Mouse (Mus musculus) forebrain, embryonic 13.5 days (tissue): ENCODE data around the gene Cep95. TPM values are rescaled to one million over a fixed set of nuclear protein-coding genes. Genes with fewer than 3 reads are reported as not detected.
A peak's percentile ranks its signal among the peaks of the same experiment; 100 is the strongest.
"Not testable (repeated sequence)": the region's sequence is repeated elsewhere in the genome, so short reads cannot be mapped to it uniquely, and the experiment has no call there.

ENCODE experiments used
- ATAC-seq: fragments of 200-750 bp; cut with Nextera tagmentation; 2 replicates; pipeline ENCODE4 v1.8.0; 2017
- H3K27ac ChIP-seq: fragments of 300-500 bp; sonication (generic); 2 replicates; pipeline ENCODE4 v1.5.1; 2015; ENCODE audit warnings: inconsistent platforms, mild to moderate bottlenecking, moderate library complexity
- H3K27me3 ChIP-seq: fragments of 300-500 bp; sonication (generic); 2 replicates; pipeline ENCODE4 v1.6.1; 2015; ENCODE audit warnings: mild to moderate bottlenecking, inconsistent platforms
- H3K36me3 ChIP-seq: fragments of 300-500 bp; sonication (generic); 2 replicates; pipeline ENCODE4 v1.6.1; 2015; ENCODE audit warnings: mild to moderate bottlenecking, inconsistent platforms; ENCODE audit not compliant: poor library complexity, severe bottlenecking
- H3K4me1 ChIP-seq: fragments of 300-500 bp; sonication (generic); 2 replicates; pipeline ENCODE4 v1.6.1; 2015; ENCODE audit warnings: inconsistent platforms
- H3K4me2 ChIP-seq: fragments of 300-500 bp; sonication (generic); 2 replicates; pipeline ENCODE4 v1.6.1; 2015; ENCODE audit warnings: inconsistent platforms, mild to moderate bottlenecking, moderate library complexity
- H3K4me3 ChIP-seq: fragments of 300-500 bp; sonication (generic); 2 replicates; pipeline ENCODE4 v1.5.1; 2015; ENCODE audit warnings: mild to moderate bottlenecking, inconsistent platforms
- H3K9ac ChIP-seq: fragments of 300-500 bp; sonication (generic); 2 replicates; pipeline ENCODE4 v1.6.1; 2015; ENCODE audit warnings: mild to moderate bottlenecking, inconsistent platforms
- H3K9me3 ChIP-seq: fragments of 300-500 bp; sonication (generic); replicated peaks from 2 replicates; pipeline ENCODE4 v1.6.1; 2016; ENCODE audit warnings: inconsistent platforms
- WGBS: fragments of 180-500 bp; shearing (Covaris S2); methylation state at CpG from one replicate; pipeline ENCODE4 v1.1.7; 2015; 5-methylcytosine and 5-hydroxymethylcytosine counted together
- polyA plus RNA-seq: library from polyadenylated mRNA; unstranded; fragments of >200 nt; fragmentation: Nextera tagmentation; extraction: Ambion mirVana; gene quantifications from 2 replicates; pipeline ENCODE4 v1.2.1, GENCODE M21; 2015

Cep95 gene
- polyA plus RNA-seq, 1 experiment from 2014 or later = 19.5 TPM

DNA sequence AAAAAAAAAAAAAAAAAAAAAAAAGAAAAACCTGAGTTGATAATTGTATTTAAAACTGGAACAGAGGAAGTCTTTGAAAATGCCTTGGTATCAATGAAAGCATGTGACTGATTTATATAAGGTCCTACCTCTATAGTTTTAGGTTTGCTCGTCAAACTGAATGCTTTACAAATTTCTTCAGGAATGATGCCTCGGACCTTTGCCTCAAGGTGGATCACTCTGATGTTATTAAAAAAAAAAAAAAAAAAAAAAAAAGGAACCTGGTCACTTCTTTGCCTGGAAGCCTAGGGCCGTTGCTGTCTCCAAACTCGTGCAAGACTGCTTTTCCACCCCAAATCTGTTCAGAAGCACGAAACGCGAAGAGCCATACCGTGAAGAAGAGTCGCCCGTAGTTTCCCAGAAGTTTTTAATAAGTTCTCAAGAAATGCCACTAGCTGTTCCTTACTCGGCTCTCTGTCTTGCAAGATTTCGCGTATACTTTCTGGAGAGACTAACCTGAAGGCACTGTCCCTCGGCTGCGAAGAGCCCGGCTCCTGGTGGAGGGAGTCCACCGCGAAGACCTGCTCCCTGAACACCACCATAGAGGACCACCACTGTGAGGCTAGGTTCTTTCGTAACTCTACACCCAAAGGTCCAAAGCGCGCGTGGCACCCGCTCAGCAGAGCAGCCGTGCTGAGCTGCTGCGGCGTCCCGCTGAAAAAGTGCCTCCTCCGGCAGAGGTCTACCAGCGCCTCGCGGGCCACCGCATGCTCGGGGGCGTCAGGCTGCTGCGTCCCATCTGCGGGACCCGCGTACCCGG, 10.3 kb upstream of the Cep95 start:
- H3K4me2 ChIP-seq = peak overlapping the region; percentile 89
- H3K4me1 ChIP-seq = peaks cover 12% of the 10 kb centered on the region
- no peaks in the 10 kb centered on the region for H3K27me3 ChIP-seq
- 2% methylated on average over 39 of the region's 39 CpGs for WGBS
- no peak; the same call in 1 of the 2 replicates for ATAC-seq
- peak overlapping the region; percentile 88 for H3K27ac ChIP-seq
- no peaks in the 10 kb centered on the region for H3K9me3 ChIP-seq
- H3K9ac ChIP-seq = peak overlapping the region; percentile 88
- peaks cover 65% of the 10 kb centered on the region for H3K36me3 ChIP-seq
- H3K4me3 ChIP-seq = peak overlapping the region; percentile 63

DNA sequence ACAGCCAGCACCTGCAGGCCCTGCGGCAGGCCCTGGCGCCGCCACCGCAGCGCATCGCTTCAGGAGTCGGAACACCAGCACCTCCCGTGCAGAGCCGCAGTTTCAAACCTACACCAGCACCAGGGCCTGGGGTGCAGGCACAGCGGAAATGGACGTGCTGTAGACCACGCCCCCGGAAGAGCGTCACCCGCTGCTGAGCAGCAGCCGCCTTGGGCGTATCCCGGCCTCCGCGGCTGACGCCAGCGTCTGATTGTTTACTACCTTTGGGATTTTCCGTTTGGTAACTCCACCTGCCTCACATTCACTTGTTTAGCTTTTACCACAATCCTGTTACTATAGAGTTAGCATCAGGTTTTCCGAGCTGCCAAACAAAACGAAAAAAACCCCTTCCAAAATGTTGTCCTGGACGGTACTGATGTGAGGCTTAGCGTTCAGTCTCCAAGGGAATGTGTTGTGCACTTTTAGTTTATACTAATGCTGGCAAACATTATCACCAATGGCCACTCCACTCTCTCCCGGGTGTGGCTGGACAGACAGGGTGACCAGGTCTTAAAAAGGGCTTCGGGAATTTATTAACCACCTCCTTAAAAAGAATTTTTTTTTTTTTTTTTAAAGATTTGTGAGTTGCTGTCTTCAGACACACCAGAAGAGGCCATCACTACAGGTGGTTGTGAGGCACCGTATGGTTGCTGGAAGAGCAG, 9.5 kb upstream of the Cep95 start, which contains the start of gene Polg2:
Gene Polg2, minus strand, starts transcription at position 150 of the 701 bp plus-strand sequence.
- Histone ChIP-seq H3K4me3 (peak within 1 kb of the TSS; percentile 63), H3K27ac (peak within 1 kb of the TSS; percentile 88), H3K4me2 (peak within 1 kb of the TSS; percentile 89), H3K9me3 (no peaks in the 10 kb centered on the region), H3K36me3 (peaks cover 65% of the 10 kb centered on the region), H3K9ac (peak within 1 kb of the TSS; percentile 88), H3K27me3 (no peaks in the 10 kb centered on the region), H3K4me1 (peaks cover 14% of the 10 kb centered on the region)
- WGBS = 1% methylated on average over 30 of the region's 30 CpGs
- ATAC-seq = peak; percentile 99

DNA sequence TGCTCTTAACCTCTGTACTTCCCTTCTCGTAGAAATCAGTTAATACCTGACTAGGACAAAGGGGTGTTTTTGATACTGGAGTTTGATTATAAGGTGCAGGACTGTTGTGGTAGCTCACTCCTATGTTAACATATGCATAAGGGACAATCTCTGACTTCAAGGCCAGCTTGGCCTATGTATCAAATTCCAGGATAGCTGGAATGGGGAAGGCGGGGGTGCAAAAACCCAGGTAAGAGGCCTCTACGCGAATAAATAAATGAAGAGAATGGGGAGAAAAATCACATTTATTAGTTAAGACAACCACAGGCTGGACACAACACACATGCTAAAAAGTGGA, 9.0 kb upstream of the Cep95 start:
- 69% methylated on average over 4 of the region's 4 CpGs for WGBS
- Histone ChIP-seq H3K36me3 (peaks cover 65% of the 10 kb centered on the region), H3K9ac (no peak overlapping the region), H3K4me2 (no peak overlapping the region; the same call in 1 of the 2 replicates), H3K4me3 (no peak overlapping the region), H3K4me1 (peaks cover 15% of the 10 kb centered on the region), H3K9me3 (no peaks in the 10 kb centered on the region), H3K27me3 (no peaks in the 10 kb centered on the region), H3K27ac (peak overlapping the region; percentile 88)
- ATAC-seq = no peak

DNA sequence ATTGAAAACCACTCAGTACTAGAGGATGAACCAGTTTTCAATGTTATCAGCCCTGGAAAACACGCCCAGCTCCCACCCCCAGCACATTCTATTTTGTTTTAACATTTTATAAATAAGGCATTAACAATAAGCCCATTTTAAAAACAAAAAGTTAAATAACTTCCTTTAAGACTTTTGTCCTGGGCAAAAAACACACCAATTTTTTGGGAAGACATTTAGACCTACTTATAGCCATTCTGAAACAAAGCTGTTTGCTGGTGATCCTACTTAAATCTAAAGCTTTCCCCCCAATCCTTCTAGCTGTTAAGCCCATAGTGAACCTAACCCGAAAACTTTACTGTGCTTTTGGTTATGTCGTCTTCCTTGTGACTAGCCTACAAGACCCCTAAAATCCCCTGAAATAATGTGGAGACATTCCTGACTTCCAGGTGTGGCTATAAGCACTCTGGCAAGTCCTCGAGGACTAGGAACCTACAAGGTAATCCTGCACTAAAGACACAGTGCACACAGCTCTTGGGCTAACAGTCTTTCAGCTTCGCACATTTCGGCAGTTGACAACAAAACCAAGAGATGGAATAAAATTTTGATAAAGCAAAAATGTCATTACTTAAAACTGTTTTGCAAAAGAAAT, 8.3 kb upstream of the Cep95 start:
- Histone ChIP-seq H3K4me1 (peaks cover 21% of the 10 kb centered on the region), H3K4me3 (no peak overlapping the region), H3K9ac (no peak overlapping the region), H3K27ac (no peak overlapping the region), H3K36me3 (peaks cover 65% of the 10 kb centered on the region), H3K27me3 (no peaks in the 10 kb centered on the region), H3K4me2 (no peak overlapping the region), H3K9me3 (no peaks in the 10 kb centered on the region)
- ATAC-seq = no peak
- WGBS = 74% methylated on average over 6 of the region's 6 CpGs

DNA sequence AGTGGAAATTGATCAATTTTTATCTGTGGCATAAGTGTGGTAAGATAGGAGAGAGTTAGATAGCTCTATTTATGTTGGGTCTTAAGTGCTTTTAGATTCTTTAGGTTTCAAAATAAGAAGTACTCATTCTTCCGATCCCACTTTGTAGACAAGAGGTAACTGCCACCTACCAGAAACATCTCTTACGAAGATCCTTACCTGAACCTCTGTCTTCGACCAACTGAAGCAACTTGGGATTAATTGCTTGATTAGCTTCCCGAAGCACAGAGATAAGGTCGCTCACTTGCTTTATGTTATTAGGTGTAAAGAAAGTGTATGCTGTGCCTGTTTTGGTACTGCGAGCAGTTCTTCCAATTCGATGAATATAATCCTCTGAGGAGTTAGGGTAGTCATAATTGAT, 6.8 kb upstream of the Cep95 start:
- not testable (repeated sequence) for H3K9me3 ChIP-seq, H3K4me2 ChIP-seq, H3K9ac ChIP-seq, H3K4me3 ChIP-seq, H3K27me3 ChIP-seq, H3K27ac ChIP-seq, ATAC-seq
- Histone ChIP-seq H3K4me1 (peaks cover 32% of the 10 kb centered on the region), H3K36me3 (peaks cover 70% of the 10 kb centered on the region)
- WGBS = 89% methylated on average over 7 of the region's 7 CpGs

DNA sequence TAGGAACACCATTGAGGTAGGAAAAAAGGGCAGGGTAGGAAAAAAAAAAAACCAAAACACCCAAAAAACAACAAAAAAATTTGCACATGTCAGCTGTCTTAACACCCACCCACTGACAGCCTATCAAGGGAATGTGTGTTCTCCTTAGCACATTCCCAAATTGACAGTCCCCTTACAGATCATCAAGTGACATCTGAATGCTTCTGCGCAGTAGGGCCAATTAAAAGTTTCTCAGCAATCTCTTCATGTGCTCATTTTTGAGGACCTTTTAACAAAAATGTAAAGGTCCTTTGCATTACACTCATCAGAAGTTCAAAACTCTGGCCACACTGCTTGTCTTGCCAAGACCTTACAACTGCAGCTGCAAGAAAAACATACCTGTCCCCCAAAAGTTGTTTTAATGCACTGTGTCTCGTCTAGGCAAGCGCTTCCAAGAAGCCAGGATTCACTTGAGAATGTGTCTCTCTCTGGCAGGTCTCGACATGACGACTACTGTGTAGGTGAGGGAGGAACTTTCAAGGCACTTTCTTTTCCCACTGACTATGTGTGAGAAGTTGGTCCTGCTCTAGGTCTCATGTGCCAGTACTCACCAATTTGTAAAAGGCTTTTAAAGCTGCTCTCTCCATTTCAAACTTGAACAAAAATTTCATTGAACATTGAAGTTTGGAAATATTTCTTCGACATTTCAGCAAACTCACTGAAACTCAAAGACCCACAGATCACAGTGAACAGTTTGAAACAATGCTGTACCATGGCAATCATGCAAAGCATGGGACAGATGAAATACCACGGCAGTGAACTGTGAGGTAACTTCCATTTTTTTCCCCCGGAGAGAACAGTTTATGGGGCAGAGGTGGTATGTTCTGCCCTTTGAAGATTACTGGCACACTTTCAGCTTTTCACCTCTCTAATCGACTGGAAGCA, 5.9 kb upstream of the Cep95 start:
- Histone ChIP-seq H3K4me2 (no peak overlapping the region), H3K9ac (no peak overlapping the region), H3K4me1 (peaks cover 29% of the 10 kb centered on the region), H3K27ac (0 out of 2 replicates have a peak overlapping the region, but pooled peaks have one; percentile 25), H3K9me3 (no peaks in the 10 kb centered on the region), H3K36me3 (peaks cover 71% of the 10 kb centered on the region), H3K27me3 (no peaks in the 10 kb centered on the region), H3K4me3 (no peak overlapping the region; the same call in 1 of the 2 replicates)
- ATAC-seq = no peak
- WGBS = 84% methylated on average over 9 of the region's 9 CpGs

DNA sequence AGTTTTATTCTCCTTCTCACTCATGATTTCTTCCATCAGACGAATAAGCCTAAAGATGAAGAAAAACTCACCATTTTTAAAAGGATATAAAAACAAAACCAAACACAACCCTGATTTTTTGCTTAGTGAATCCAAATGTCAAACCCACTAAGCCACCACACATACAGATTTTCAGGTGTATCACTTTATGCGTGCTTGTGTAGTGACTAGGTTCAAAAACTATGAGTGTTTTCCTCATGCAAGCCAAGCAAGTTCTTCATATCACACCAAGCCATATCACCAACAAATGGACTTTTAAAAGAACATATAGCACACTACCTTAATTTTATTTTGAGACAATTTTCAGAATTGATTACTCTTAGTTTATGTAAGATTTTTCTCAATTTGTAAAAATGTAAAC, 4.6 kb upstream of the Cep95 start:
- H3K4me1 ChIP-seq = peaks cover 23% of the 10 kb centered on the region
- no peaks in the 10 kb centered on the region for H3K9me3 ChIP-seq
- H3K4me2 ChIP-seq = no peak overlapping the region
- H3K27ac ChIP-seq = no peak overlapping the region
- no peak overlapping the region for H3K9ac ChIP-seq
- H3K27me3 ChIP-seq = no peaks in the 10 kb centered on the region
- 88% methylated on average over 2 of the region's 2 CpGs for WGBS
- ATAC-seq = no peak
- peaks cover 71% of the 10 kb centered on the region for H3K36me3 ChIP-seq
- no peak overlapping the region for H3K4me3 ChIP-seq

DNA sequence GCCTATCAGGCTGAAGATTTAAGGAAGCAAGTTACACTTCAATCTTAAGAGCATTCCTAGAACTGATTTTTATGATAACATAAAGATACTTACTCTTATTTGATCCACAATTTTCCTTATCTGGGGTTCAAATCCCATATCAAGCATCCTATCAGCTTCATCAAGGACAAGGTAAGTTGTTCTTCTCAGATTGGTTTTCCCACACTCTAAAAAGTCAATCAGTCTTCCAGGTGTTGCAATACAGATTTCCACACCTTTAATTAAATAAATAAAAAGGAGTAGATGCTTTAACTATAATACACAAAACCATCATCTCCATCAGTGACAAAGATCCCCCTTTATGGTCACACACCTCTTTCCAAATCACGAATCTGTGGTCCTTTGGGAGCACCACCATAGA, 4.0 kb upstream of the Cep95 start:
- Histone ChIP-seq H3K4me2 (peak overlapping the region; percentile 66), H3K27me3 (no peaks in the 10 kb centered on the region), H3K9ac (peak overlapping the region; percentile 34; the same call in 1 of the 2 replicates), H3K4me3 (peak overlapping the region; percentile 98; the same call in 1 of the 2 replicates), H3K36me3 (peaks cover 69% of the 10 kb centered on the region), H3K9me3 (no peaks in the 10 kb centered on the region), H3K4me1 (peaks cover 27% of the 10 kb centered on the region), H3K27ac (no peak overlapping the region)
- no peak for ATAC-seq
- 81% methylated on average over 1 of the region's 1 CpGs for WGBS

DNA sequence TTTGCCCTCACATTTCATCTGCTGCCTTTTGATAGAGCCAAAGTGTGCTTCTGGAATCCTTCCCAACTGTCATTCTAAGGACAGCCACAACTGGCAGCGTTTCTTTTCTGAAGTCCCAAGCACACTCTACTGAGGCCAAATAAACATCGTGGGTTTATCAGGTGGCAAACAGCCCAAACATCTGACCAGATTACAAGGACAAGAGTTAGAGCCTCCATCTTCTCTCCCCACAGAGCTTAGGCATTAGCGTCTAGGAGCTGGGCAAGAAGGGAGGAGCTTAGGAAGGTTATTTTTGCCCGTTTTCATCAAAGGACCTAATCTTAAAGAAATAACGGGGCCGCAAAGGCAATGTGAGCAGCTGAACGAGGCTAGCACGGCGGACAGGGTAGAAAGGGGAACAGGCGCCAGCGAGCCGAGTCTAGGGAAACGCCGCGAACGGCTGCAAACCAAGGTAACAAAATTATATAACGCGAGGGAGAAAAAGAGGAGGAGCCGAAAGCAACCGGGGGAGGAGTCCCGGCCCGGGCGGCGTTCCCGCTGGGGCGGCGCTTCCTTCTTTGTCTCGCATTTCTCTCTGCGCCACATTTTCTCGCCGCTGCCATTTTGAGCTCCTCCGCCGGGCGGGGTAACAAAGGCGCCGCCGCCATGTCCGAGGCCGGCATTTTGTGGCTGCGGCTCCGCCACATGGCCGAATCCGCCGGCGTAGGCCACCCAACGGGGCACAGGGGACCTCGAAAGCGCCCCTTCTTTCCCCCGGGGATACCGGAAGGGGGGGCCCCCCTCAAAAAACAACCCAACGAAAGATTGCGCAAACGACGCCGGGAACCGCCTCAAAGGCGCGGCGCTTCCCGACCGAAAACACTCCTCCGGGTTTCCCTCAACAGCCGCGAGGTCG, 1.7 kb upstream of the Cep95 start:
- H3K4me1 ChIP-seq = peaks cover 34% of the 10 kb centered on the region
- H3K27ac ChIP-seq = peak overlapping the region; percentile 99
- peaks cover 52% of the 10 kb centered on the region for H3K36me3 ChIP-seq
- peak overlapping the region; percentile 66 for H3K4me2 ChIP-seq
- WGBS = 0% methylated on average over 55 of the region's 65 CpGs
- no peaks in the 10 kb centered on the region for H3K9me3 ChIP-seq
- peak overlapping the region; percentile 100 for H3K9ac ChIP-seq
- H3K27me3 ChIP-seq = no peaks in the 10 kb centered on the region
- ATAC-seq = peak; percentile 14
- H3K4me3 ChIP-seq = peak overlapping the region; percentile 98

DNA sequence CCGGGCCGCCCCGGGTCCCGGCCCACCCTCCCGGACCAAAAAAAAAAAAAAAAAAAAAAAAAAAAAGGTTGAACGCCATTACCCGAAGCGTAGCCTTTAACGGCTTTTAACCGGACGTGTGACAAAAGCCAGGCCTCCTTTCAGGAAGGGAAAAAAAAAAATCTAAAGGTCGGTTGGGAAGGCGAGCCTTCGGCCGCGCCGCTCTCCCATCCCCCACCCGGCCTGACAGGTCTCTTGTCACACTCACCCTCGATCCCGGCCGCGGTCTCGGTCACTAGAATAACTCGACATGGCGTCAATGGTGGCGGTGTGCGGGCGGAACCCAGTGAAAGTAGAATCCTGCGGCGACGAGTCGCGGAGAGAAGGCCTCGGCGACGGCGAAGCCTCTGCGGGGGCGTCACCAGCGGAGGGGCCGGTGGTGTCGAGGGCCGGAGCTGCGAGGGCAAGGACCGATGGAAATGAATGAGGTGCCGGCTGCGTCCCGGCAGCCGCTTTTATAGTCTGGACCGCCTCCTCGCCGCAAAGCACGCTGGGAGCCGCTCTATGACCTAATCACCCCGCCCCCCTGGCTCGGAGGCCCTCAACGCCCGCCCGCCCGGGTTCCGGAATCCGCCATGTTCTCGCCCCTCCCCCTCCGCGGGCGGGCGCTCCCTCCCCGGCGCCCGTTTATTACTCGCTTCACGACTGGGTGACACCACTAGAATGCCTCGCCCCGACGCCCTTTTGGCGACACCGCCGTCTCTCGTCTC, 852 bp upstream of the Cep95 start:
- peaks cover 31% of the 10 kb centered on the region for H3K4me1 ChIP-seq
- peak; percentile 72; the same call in 1 of the 2 replicates for ATAC-seq
- WGBS = under 1% methylated on average over 70 of the region's 79 CpGs

More for the DNA sequence above, 852 bp upstream of the Cep95 start:
- Histone ChIP-seq H3K36me3 (peaks cover 52% of the 10 kb centered on the region), H3K9ac (peak overlapping the region; percentile 100), H3K9me3 (no peaks in the 10 kb centered on the region), H3K27ac (peak overlapping the region; percentile 99), H3K4me2 (peak overlapping the region; percentile 78), H3K27me3 (no peaks in the 10 kb centered on the region), H3K4me3 (peak overlapping the region; percentile 98)
